Mouse (Mus musculus) urinary bladder, postnatal 36 days (tissue): Measurements from ENCODE around the gene Zdhhc18.

Experiments
- DNase-seq, 2 experiments: peaks; one replicate each; pipeline ENCODE4 v3.0.0; 2022; ENCODE audit warnings: low spot score in 2 of 2, mixed read lengths in 1 of 2

Gene Zdhhc18

DNA sequence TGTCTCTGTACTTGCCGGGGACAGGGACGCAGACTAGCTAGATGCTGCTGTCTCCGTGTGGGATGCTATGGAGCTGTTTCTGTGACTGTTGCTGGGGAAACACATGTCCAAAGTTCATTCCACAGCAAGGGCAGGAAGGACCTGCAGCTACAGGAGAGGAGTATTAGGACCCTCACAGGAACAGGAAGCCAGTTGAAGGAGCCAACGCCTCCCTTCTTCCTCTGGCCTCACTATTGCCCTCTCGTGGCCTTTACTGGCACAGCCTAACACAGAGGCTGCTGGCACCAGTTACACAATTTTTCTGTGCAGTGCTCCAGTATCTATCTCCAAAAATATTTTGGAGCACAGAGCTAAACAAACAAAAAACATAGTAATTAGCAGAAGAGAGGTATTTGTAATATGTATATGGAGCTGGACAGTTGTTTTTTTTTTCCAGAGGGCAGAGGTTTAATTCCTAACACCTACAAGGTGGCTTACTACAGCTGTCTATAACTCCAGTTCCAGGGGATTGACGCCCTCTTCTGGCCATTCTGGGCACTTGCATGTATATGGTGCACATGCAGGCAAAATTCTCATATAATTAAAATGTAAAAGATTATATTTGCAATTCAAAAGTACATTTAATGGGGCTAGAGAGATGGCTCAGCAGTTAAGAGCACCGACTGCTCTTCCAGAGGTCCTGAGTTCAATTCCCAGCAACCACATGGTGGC is at the start of gene Zdhhc18:
Gene Zdhhc18 (minus strand): TSS at position 166 of the 711 bp plus-strand sequence.
- DNase-seq: peak; percentile 61 to 79

GRCm38 (mm10) chr4:133695363-133695762 is 45.4 kb upstream of the Zdhhc18 start:
- no peak for DNase-seq

- DNase-seq: no peak
These were observed 40.3 kb upstream of the Zdhhc18 start for GRCm38 (mm10) chr4:133690252-133690651.

DNA sequence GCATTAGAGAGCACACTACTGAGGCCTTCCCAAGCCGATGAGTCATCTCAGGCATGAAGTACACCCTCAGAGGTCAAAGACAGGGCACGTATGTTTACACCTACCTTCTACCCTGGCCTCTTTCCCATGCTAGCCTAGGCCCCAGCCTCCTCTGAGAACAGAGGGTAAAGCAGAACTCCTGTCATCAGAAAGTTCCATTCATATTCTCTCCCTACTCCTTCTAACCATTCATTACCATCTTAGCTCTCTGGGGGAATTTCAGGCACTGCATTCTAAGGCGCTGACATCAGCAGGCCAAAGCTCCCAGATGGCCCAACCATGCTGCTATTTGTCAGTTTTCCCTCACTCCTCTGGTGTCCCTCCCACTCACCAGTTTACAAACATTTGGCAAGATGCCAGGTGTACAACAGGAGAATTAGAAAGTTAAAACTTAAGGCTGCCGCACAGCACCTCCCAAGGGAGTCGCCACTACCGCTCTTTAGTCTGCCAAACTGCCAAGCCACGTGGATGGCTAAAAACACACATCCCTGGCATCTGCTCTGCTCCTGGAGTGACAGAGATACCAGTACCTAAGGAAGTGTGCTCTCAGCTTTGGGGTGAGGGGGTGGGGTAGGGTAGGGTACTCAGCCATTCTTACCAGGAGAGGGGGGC is 38.6 kb upstream of the Zdhhc18 start:
- peak; percentile 36 to 47 for DNase-seq

DNA sequence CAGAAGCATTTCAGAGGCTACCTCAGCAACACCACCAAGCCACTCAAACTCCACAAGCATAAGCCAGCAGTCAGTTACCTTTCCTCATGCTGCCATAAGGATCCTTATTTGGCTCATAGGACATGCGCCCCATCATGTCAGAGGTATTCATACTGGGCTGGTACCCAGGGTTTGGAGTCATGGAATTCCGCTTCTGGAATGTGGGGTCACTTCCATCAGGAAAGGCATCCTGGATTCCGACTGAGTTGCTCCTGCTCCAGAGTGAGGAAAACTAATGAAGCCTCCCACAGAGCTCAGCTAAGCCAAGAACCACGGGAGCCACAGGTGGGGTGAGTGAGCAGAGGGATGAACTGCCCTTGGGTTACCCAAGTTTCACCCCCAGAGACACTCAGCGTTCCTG is 37.2 kb upstream of the Zdhhc18 start:
- DNase-seq: no peak

DNA sequence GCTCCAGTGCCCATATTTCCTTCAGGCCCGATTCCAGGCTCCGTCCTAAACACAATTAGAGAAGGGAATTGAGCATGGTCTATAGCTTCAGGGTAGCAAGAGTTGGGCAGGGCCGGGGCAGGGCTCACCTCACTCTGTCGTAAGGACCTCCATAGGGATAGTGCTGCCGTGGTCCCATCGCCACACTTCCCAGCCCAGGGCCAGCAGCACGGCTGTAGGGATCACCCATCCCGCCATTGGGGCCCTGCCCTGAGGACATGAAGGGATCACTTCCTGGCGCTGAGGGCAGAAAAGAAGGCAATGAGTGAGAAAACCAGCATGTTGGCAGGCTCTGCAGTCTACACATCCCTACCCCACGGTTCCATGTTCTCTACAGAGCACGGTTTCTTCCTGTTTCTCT is 36.6 kb upstream of the Zdhhc18 start:
- no peak for DNase-seq

GRCm38 (mm10) chr4:133680206-133680786 is 30.3 kb upstream of the Zdhhc18 start:
- DNase-seq: no peak

DNA sequence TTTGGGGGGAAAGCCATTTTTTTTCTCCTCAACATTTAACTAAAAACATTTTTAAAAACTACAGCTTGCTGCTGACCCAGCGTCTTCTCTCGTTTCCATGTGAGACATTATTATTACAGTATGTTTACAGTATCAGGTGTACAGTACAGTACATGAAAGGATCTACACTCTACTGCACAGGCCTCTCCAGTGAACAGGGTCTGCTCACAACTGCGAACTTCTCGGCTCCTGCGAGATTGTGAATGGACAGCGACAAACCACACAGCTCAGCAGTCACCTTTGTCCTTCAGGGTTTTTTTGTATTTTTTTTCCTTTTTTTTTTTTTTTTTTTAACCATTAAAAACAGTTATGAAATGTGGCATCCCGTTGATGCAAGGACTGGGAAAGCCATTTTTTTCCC is 29.7 kb upstream of the Zdhhc18 start:
- no peak for DNase-seq

DNA sequence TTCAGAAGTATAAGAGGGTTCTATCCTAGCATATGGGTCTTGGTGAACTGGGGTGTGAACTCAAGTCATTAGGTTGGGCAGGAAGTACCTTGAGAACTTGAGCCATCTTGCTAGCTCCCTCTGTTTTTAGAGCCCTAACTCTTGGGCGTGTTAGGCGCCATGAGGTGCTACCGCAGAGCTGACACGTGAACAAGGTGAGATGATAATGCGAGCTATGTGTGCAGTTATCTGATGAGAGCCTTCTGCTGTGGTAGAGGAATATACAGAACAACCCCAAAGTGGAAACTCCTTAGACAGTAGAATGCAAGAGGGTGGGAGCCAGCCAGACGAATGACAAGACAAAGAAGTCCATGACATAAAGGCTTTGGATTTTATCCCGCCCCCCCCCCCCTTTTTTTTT is 27.3 kb upstream of the Zdhhc18 start:
- no peak for DNase-seq

DNA sequence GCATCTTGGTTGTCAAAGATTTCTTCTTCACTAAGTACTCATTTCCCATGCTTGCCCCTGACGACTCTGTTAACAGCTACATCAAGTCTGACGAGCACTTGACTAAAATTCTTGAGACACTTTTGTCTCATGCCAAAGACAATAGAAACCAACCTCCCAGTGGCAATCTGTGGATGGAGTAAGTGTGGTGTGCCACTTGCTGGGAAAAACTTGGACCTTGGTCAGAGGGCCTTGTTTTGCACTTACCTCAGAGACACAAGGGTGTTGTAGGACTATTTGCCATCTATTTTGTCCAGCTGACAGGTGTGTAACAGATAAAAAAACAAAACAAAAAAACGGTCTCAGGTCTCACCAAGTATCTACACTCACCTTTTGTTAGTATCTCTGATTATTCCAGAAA is 26.2 kb upstream of the Zdhhc18 start:
- DNase-seq: no peak

DNA sequence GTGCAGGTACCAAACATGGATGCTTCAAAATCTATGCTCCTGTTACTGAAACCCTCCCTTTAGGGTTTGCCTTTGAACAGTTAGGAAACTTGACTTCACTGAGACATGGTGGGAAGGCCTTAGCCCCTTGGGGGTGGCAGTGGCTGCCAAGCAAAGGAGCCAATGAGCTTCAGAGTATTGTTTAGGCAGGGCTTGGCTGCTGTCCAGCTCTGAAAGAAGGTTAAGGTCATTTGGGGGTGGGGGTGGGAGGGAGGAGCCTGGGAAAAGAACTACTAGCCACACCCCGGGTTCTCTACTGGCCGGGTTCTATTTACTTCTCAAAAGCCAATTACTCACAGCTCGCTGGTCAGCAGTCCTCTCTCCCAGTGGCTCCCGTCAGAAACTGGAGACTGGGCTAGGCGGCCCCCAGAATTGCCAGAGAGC is 25.7 kb upstream of the Zdhhc18 start:
- DNase-seq: peak in 1 of 2 experiments; percentile 66

DNA sequence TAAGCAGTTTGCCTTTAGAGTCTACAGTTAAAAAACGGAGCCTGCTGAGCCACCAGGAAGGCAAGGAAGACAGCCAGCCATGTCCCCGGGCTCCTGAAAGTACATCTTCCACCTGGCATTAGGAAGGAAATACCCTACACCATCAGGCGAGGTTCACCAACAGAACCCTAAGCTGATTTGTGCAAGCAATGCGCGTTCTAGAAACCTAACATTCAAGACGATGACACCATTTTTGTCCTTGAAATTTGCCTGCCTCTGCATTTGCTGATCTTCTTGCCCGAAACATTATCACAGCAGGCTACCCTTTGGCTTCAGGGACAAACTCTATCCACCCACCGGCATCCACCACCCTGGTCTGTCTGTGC is 24.4 kb upstream of the Zdhhc18 start:
- no peak for DNase-seq

DNA sequence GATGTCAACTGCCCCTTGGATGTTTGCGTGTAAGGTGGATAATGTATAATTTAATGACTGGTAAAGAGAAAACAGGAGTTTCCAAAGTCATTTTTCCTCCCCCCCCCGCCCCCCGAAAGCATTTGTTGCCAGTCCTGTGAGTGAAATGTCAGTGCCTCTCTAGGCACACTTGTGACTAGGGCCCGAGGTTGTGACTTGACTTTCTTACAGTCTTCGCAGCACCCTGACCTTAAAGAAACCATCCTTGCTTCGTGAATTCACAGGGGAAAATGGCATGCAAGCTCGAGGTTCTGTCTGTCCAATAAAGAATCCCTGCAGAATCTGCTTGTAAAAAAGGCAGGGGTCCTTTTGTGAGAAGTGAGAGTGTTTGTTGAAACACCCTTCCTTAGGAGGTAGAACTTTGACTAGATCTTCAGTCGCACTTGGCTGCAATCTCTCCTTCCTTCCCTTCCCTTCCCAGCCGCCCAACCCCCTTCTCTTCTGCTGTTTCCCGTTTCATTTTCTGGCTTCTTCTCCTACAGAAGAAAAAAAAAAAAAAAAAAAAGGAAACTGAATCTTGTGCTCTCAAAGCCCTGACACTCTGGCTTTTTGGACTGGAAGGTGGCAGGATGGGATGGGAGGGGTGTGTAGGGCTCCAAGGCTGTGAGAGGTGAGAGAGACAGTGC is 23.8 kb upstream of the Zdhhc18 start:
- peak in 1 of 2 experiments; percentile 51 for DNase-seq

DNA sequence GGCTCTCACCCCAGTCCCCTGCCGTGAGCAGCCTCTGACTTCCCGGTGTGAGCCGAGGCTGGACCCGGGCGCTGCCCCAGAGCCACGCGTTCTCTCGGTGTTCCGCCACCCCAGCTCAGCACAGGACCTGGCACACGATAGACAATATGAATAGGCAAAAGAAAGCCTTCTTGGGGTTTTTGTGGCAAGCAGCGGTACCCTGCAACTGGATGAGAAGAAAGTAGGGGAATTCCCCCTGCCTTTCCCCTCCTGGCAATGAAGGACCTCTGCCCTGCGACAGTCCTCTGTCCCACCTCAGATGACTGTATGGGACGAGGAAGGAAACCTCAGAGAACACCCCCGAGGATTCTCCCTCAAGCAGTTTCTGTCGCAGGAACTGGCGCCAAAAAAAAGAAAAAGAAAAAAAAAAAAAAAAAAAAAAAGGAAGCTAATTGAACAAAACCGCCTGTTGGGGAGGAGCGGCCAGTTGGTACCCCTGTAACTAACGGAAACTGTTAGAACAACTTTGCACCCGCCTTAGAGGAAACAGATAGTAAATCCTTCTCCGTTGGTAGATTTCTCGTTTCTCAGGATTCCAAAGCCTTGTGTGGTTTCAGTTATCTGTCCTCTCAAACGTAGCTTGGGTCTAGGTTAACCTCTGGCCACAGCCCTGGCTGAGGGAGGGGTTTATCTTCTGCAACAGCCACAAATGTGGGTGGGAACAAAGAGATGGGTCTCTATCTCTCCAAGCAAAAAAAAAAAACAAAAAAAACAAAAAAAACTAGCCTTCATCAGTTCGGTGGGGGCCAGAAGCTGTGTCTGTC is 23.1 kb upstream of the Zdhhc18 start:
- peak; percentile 23 to 40 for DNase-seq

- DNase-seq: peak; percentile 90 to 94
These were observed 22.2 kb upstream of the Zdhhc18 start, which contains the start of gene Pigv for GRCm38 (mm10) chr4:133671881-133672844. TSS of gene Pigv (minus strand) at chr4:133672647.

DNA sequence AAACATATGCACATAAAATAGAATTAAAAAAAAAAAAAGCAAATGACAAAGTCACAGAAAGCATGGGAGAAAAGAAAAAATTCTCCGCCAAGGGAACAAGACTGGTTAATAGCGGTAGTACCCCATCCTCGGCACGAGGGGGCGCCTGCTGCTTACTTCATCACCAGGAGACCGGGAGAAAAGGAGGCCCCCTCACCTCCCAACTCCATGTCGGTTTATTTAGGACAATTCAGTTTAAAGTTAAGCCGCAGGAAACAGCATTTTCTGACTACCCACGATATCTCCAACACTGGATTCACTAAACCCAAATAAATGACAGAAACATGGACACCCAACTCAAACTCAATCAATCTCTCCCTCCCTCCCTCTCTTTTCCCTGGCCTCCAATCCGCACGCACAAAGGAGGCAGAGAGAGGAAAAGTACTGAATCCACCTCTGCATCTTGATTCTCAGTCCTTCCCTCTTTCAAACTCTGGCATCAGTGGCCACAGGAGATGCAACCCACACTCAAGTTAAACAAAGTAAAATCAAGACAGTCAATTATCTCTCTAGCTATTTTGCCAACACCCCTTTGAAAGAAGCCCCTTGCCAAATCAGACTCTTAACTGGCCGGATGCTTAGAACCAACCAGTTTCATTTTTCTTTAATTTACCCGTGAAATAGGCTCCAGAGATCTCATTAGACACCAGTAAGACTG is 21.4 kb upstream of the Zdhhc18 start:
- peak; percentile 75 to 83 for DNase-seq

DNA sequence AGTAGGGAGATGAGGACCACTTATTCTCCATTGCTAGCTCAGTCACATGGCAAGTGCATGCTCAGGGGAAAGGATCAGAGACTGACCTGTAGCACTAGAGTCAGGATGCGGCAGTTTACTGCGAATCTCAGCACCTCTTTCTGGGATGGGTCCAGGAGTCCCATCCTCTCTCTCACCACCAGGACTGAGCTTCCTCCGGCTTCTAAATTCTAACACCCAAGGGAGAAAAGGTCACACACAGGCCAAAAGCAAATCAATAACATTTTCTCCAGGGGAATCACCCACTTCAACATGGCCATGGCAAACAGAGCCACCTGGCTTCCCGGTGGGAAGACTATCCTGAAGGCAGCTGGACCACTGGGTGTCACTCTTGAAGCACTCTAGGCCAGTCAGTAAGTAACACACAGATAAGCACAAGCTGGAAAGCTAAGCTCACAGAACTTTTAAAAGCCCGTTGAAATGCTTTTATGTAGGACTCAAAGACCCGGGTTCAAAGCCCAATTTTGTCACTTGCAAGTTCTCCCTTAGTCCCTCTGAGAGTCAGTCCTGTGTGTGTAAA is 19.8 kb upstream of the Zdhhc18 start:
- DNase-seq: no peak

DNA sequence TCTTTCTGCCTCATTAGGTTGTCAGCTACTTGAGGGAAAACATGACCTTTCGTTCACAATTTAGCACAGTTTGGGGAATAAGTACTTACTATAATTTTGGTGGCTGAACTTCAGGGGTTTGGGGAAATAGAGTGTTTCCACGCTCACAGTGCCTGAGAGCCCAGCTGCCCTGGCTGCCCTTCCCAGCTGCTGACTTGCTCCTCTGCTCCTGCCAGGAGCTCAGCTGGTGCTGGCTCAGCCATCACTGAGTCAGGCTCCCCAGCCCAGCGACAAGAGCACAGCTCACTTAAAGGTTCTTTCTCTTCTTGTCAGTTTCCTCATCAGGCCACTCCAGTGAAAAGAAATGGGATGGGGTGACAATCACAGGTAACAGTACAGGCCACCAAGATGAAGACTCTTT is 18.6 kb upstream of the Zdhhc18 start:
- no peak for DNase-seq

DNA sequence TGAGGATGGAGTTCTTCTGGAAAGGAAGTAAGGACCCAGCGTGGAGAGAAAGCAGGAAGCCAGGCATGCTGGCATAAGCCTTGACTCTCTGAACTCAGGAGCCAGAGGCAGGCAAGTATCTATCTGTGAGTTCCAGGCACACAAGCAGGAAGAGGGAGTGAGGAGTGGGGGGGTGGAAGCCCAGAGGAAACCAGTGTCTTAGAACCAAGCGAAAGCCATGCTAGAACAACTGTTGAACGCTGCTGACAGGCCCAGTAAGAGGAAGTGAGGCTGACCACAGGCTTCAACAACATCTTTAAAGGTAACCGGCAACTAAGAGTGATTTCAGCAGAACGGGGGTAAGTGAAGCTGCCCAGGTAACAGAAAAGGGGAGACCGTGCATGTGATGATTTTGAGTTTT is 16.2 kb upstream of the Zdhhc18 start:
- DNase-seq: no peak

DNA sequence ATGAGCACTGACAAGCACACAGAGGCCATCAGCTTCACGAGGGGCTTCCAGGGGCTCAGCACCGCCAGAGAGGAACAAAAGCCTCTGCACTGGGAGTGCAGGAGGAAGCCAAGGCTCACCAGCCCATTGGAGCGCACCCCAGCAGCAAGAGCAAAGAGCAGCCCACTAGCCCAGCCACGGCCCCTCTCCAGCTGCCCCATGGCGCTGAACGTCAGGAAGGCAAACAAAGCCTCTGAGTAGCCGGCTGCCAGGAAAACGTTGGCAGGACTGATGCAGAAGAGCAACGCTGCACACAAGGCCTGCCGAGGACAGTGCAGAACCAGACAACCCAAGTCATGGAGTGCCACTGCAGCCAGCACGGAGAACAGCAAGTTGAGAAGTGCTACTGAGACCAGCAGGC is 15.2 kb upstream of the Zdhhc18 start:
- no peak for DNase-seq
